Mouse (Mus musculus) embryo, embryonic 11.5 days (tissue): ENCODE results near the gene Nckap5.

Experiments
- DNase-seq: peaks from one replicate; pipeline ENCODE4 v3.0.0-alpha.2; 2012; ENCODE audit warnings: low read depth, low spot score

Gene Nckap5

DNA sequence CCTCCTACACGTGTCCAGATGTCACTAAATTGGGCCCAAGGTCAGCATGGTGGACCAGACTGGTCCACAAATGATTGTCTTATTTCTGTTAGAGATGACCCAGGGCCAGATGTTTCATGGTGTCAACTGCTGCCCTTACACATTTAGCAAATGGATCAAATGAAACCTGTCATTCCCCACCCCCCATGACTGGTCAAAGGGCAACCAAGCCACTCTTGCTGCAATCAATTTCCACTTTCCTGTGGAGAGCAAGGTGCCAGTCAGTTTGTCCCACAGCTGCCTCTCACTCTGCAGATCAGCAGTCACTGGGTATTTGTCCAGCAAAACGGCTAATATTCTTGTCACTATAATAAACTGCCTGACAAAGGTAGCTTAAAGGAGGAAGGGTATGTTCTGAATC is 463.9 kb downstream of the Nckap5 start:
- DNase-seq, result no peak

DNA sequence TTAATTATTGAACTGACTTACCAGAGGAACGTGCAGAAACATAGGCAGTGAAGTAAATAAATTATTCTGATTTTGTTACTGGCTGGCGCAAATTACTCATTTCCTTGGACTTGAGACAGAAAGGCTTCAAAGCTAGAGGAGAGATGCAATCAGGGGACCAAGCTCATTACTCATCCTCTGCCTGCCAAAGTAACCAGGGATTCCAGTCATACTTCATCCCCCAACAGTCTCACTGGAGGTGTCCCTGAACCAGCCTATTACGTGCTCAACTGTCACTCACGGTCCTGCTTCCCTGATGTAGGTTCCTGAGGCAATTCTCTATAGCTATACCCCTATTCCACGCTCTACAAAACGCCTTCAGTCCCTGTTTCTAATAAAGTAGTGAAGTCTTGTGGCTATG is 466.0 kb downstream of the Nckap5 start:
- DNase-seq, result no peak

DNA sequence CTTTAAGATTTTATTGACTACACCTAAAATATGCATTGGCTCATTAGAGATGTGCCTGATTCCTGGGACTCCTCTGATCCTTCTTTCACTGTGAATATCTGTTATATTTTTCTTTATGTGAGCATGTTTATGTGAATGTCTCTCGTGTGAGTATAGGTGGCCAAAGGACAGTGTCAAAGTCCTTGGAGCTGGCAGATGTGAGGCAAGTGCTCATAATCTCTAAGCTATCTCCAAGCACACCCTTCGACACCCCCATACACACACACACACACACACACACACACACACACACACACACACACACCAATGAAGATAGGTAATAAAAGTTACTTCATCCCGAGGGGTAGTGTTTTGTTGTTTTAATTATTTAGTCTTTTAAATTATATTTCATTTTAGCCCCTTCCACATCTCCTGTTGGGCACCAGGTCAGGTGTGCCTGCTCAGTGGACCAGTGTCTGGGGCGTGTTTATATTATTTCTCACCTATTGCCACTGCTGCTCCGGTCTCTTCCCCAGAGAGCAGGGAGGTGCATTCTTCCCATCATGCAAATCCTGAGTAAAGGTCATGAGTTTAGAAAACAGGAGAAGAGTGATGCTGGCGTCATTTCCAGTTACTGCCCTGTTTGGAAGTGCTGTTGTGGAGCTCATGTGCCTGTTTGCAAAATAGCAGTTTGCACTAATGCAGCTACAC is 469.9 kb downstream of the Nckap5 start:
- no peak for DNase-seq

GRCm38 (mm10) chr1:126360111-126360510 is 470.5 kb downstream of the Nckap5 start:
- no peak for DNase-seq

- no peak for DNase-seq
Observed at GRCm38 (mm10) chr1:126341806-126342205, 488.8 kb downstream of the Nckap5 start.

DNA sequence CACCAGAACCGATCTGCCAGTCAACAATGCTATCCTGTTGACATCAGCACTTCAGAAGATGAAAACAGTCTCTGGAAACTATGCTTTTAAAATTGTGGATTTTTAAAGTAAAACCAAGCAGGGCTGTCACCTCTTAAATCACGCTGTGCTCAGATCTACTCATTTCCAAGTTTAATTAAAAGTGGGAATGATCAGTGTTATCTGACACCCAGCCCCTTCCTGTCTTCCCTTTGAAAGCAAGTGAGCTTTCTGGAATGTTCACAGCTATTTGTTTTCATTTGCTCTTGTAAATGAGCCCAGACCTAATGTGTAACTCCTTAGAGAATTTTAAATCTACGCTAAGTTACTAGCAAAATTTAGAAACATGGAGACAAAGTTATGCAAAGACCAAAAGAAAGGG is 491.3 kb downstream of the Nckap5 start:
- DNase-seq, result no peak

DNA sequence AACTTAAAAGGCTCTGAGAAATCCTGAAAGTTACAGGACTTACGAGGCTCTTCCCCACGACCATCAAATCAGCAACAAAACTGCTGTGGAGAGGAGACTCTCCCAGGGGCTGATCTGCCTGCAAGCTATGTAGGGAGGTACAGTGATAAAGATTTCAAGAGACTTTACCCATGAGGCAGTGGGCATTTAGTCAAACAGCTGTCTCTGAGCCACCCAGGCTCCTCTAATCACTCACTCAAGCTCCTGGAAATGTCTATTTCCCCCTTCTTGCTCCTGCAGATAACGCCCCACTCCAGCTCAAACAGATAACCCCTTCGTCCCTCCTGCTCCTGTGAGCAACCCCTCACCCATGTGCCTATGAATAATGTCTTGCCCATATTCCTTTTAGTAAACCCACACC is 496.4 kb downstream of the Nckap5 start:
- no peak for DNase-seq

DNA sequence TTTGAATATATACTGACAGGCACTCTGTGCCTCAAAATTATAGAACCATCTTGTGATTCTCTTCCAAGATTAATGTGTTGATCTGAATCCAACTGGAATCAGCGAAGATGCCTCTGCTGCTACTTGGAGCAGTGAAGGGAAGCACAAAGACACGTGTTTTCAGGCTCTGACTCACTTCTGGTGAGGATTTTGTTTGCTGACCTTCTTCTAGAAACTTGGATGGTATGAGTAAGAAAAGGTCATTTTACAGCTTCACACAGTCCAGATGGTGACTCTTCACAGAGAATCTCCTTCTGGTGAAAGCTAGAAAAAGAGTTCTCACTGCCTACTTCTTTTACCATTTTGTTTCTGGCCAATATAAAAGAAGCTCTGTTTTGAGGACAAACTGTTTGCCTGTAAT is 498.6 kb downstream of the Nckap5 start:
- DNase-seq, result no peak

- no peak for DNase-seq
Observed at GRCm38 (mm10) chr1:126320696-126321095, 509.9 kb downstream of the Nckap5 start.

DNA sequence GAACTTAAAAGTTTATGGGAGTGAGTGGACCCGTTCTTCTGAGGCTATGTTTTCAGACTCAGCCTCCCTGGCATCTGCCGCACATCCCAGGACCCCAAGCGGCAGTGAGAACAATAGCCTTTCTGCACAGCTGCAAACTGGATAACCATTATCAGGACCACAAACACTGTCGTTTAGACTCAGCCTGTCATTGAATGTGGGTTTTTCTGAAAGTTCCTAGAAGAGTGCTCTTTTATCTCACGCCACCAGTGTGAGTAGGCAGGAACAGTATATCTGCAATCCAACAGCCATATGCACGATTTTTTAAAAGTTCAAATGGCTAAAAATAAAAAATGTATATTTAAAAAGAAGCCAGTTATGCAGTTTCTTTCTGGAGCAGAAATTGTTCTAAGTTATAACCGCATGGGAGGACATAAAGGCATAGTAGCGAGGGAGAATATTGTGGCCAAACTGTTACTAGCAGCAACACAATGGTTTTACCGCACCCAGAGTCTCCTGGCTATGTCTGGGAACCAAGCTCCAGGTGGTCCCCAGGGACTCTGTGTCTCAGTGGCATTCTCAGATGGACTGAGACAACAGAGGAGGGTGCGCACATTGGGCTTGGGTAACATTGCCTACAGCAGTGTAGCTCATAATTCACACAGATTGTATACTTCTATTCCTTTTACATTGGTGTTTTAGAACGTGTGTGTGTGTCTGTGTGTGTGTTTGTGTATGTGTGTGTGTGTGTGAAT is 512.6 kb downstream of the Nckap5 start:
- DNase-seq, result peak; percentile 5

DNA sequence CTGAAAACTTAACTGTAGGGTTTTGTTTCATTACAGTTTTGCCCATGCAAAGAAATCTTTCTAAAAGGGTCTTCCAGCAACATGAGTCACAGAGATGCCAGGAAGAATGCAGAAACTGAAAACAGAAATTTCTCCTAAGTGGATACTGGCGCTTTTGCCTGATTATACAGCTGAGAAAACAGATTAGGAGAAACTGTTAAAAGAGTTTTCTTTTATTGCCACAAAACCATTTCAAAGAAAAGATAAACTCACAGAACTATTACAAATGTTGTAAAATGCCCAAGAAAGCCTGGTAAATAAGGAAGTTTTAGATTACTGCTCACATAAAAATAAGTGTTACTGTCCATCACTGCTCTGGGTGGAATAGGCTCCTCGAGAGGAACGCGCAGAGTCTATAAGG is 513.3 kb downstream of the Nckap5 start:
- DNase-seq, result no peak

GRCm38 (mm10) chr1:126316866-126317265 is 513.7 kb downstream of the Nckap5 start:
- DNase-seq, result peak; percentile 38

GRCm38 (mm10) chr1:126301129-126301528 is 529.5 kb downstream of the Nckap5 start:
- no peak for DNase-seq

GRCm38 (mm10) chr1:126264931-126265330 is 565.7 kb downstream of the Nckap5 start:
- DNase-seq, result no peak

GRCm38 (mm10) chr1:126254364-126254763 is 576.2 kb downstream of the Nckap5 start:
- DNase-seq, result no peak

- DNase-seq, result no peak
Observed at GRCm38 (mm10) chr1:126253934-126254333, 576.7 kb downstream of the Nckap5 start.

GRCm38 (mm10) chr1:126233196-126233595 is 597.4 kb downstream of the Nckap5 start:
- no peak for DNase-seq

DNA sequence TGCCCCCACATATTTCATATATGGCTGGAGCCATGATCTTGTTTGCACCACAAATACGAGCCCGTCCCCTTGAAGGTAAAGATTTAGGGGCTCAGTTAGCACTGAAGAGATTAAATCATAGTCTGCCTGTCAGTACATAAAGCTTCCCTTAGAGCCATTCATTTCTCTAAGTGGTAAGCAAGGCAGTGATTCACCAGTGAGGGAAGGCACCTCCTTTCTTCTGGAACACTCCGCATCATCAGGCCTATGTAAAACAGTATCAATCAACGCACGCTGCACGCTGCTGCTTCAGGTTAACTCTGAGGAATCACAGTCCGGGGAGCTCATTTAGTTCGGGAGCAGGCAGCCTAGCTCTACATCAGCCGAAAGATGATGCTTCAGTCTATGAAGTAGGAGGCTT is 599.4 kb downstream of the Nckap5 start:
- DNase-seq, result no peak

DNA sequence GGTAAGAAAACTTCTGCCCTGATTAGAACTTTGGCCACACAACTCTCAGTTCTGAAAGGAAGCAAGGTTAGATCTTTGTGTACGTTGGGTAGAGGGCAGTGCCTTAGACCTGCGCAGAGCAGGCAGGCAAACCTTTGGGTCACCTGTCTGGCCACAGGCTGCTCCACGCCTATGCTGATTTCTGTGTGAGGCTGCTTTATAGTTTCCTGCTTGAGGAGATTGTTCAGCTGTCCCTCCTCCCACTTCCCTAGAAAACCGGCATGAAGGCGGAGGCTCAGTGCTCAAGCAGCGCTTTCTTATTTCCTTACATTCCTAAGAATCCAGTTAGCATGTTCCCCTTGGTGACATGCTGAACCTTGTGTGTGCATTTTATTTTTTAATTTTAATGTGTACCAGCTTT is 620.4 kb downstream of the Nckap5 start:
- no peak for DNase-seq

GRCm38 (mm10) chr1:126209743-126210142 is 620.9 kb downstream of the Nckap5 start:
- no peak for DNase-seq

DNA sequence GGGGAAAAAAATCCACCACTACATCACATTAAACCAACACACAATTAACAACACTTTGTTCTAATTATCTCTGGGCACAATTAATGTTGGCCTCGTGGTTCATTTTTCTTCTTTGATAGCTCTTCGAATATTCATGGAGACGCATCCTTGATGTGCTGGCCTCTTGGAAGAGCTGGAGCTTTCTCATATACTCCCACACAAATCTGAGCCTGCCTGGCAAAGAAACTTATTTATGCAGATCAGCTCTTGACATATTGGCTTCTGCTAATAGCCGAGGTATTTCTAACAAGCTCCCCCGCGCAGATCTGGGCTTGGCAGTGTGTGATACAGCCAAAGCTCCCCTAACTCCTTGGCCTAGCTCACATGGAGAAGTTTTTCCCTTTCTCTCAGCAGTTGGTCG is 621.5 kb downstream of the Nckap5 start:
- DNase-seq, result no peak

GRCm38 (mm10) chr1:126196937-126197336 is 633.7 kb downstream of the Nckap5 start:
- DNase-seq, result no peak

DNA sequence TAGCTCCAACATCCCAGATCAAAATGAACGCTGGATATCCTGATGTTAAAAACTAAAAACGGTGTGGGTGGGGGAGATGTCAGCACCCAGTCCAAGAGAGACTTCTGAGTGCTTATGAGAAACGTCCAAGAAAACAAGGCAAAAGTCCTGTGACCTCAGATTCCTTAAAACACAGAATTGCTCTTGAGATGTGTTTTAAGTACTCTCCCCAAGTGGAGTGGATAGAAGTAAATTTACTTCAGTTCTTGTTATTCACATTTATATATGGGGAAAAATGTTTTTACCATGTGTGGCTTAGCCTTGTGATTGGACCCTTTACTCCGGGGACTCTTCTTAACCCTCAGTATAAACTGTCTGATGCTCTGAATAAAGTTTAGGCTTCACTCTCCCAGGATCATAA is 640.2 kb downstream of the Nckap5 start:
- DNase-seq, result no peak
